Mouse (Mus musculus): ENCODE measurements around the gene Farp1. TPM values are rescaled to one million over a fixed set of nuclear protein-coding genes. Genes with fewer than 3 reads are reported as not detected.

Farp1 gene
- polyA plus RNA-seq, 1 experiment = 77.6 TPM

GRCm38 (mm10) chr14:121107707-121108285, 72.8 kb downstream of the Farp1 start:
- TF ChIP-seq POLR2A (IDR thresholded peaks at IDR 0.05; ENCODE audit: borderline replicate concordance, extremely low read depth, insufficient read depth, insufficient read length, poor library complexity, severe bottlenecking) = no peak
- TF ChIP-seq CTCF (IDR thresholded peaks at IDR 0.05; ENCODE audit: borderline replicate concordance, extremely low read depth, insufficient read depth, insufficient read length) = no peak
- peak; percentile 35 for DNase-seq (ENCODE audit: low read depth)

GRCm38 (mm10) chr14:121108439-121109115, 73.6 kb downstream of the Farp1 start:
- DNase-seq (ENCODE audit: low read depth) = peak; percentile 54
- TF ChIP-seq POLR2A (IDR thresholded peaks at IDR 0.05; ENCODE audit: borderline replicate concordance, extremely low read depth, insufficient read depth, insufficient read length, poor library complexity, severe bottlenecking) = no peak
- TF ChIP-seq CTCF (IDR thresholded peaks at IDR 0.05; ENCODE audit: borderline replicate concordance, extremely low read depth, insufficient read depth, insufficient read length) = no peak

GRCm38 (mm10) chr14:121109116-121109504, 74.1 kb downstream of the Farp1 start:
- TF ChIP-seq CTCF (IDR thresholded peaks at IDR 0.05; ENCODE audit: borderline replicate concordance, extremely low read depth, insufficient read depth, insufficient read length) = no peak
- no peak for TF ChIP-seq POLR2A (IDR thresholded peaks at IDR 0.05; ENCODE audit: borderline replicate concordance, extremely low read depth, insufficient read depth, insufficient read length, poor library complexity, severe bottlenecking)
- no peak for DNase-seq (ENCODE audit: low read depth)

GRCm38 (mm10) chr14:121110492-121111267, 75.7 kb downstream of the Farp1 start:
- DNase-seq (ENCODE audit: low read depth) = no peak
- TF ChIP-seq CTCF (IDR thresholded peaks at IDR 0.05; ENCODE audit: borderline replicate concordance, extremely low read depth, insufficient read depth, insufficient read length) (no peak), POLR2A (IDR thresholded peaks at IDR 0.05; ENCODE audit: borderline replicate concordance, extremely low read depth, insufficient read depth, insufficient read length, poor library complexity, severe bottlenecking) (no peak)

GRCm38 (mm10) chr14:121112061-121112460, 77.1 kb downstream of the Farp1 start:
- no peak for DNase-seq (ENCODE audit: low read depth)
- TF ChIP-seq CTCF (IDR thresholded peaks at IDR 0.05; ENCODE audit: borderline replicate concordance, extremely low read depth, insufficient read depth, insufficient read length) (no peak), POLR2A (IDR thresholded peaks at IDR 0.05; ENCODE audit: borderline replicate concordance, extremely low read depth, insufficient read depth, insufficient read length, poor library complexity, severe bottlenecking) (no peak)

GRCm38 (mm10) chr14:121113785-121114184, 78.8 kb downstream of the Farp1 start:
- TF ChIP-seq CTCF (IDR thresholded peaks at IDR 0.05; ENCODE audit: borderline replicate concordance, extremely low read depth, insufficient read depth, insufficient read length) (no peak), POLR2A (IDR thresholded peaks at IDR 0.05; ENCODE audit: borderline replicate concordance, extremely low read depth, insufficient read depth, insufficient read length, poor library complexity, severe bottlenecking) (no peak)
- DNase-seq (ENCODE audit: low read depth) = no peak

GRCm38 (mm10) chr14:121116696-121117095, 81.7 kb downstream of the Farp1 start:
- no peak for DNase-seq (ENCODE audit: low read depth)
- no peak for TF ChIP-seq POLR2A (IDR thresholded peaks at IDR 0.05; ENCODE audit: borderline replicate concordance, extremely low read depth, insufficient read depth, insufficient read length, poor library complexity, severe bottlenecking)
- TF ChIP-seq CTCF (IDR thresholded peaks at IDR 0.05; ENCODE audit: borderline replicate concordance, extremely low read depth, insufficient read depth, insufficient read length) = no peak

GRCm38 (mm10) chr14:121118860-121119259, 83.9 kb downstream of the Farp1 start:
- DNase-seq (ENCODE audit: low read depth) = no peak
- peak; percentile 19; the same call in 1 of the 2 replicates for TF ChIP-seq CTCF (IDR thresholded peaks at IDR 0.05; ENCODE audit: borderline replicate concordance, extremely low read depth, insufficient read depth, insufficient read length)
- TF ChIP-seq POLR2A (IDR thresholded peaks at IDR 0.05; ENCODE audit: borderline replicate concordance, extremely low read depth, insufficient read depth, insufficient read length, poor library complexity, severe bottlenecking) = no peak

GRCm38 (mm10) chr14:121121664-121122063, 86.7 kb downstream of the Farp1 start:
- DNase-seq (ENCODE audit: low read depth) = no peak
- TF ChIP-seq CTCF (IDR thresholded peaks at IDR 0.05; ENCODE audit: borderline replicate concordance, extremely low read depth, insufficient read depth, insufficient read length) (no peak), POLR2A (IDR thresholded peaks at IDR 0.05; ENCODE audit: borderline replicate concordance, extremely low read depth, insufficient read depth, insufficient read length, poor library complexity, severe bottlenecking) (no peak)

- no peak for DNase-seq (ENCODE audit: low read depth)
- TF ChIP-seq POLR2A (IDR thresholded peaks at IDR 0.05; ENCODE audit: borderline replicate concordance, extremely low read depth, insufficient read depth, insufficient read length, poor library complexity, severe bottlenecking) = no peak
- TF ChIP-seq CTCF (IDR thresholded peaks at IDR 0.05; ENCODE audit: borderline replicate concordance, extremely low read depth, insufficient read depth, insufficient read length) = no peak
Observed at GRCm38 (mm10) chr14:121122852-121123251, 87.9 kb downstream of the Farp1 start.

GRCm38 (mm10) chr14:121124409-121125010, 89.5 kb downstream of the Farp1 start:
- TF ChIP-seq POLR2A (IDR thresholded peaks at IDR 0.05; ENCODE audit: borderline replicate concordance, extremely low read depth, insufficient read depth, insufficient read length, poor library complexity, severe bottlenecking) (no peak), CTCF (IDR thresholded peaks at IDR 0.05; ENCODE audit: borderline replicate concordance, extremely low read depth, insufficient read depth, insufficient read length) (no peak)
- no peak for DNase-seq (ENCODE audit: low read depth)
